Mouse (Mus musculus) lung, adult 2 months (tissue): ENCODE results near the gene Mblac2.

ENCODE experiments used
- CTCF ChIP-seq: fragments of 200-500 bp; IDR thresholded peaks from 2 replicates; pipeline ENCODE4 v1.5.1; 2011; ENCODE audit warnings: mild to moderate bottlenecking, low read length, control low read depth; ENCODE audit not compliant: insufficient read depth
- POLR2A ChIP-seq: fragments of 200-500 bp; IDR thresholded peaks from 2 replicates; pipeline ENCODE4 v1.6.1; 2011; ENCODE audit warnings: low read depth, mild to moderate bottlenecking, control low read depth, low read length, borderline replicate concordance; ENCODE audit errors: extremely low read depth

GRCm38 (mm10) chr13:81675333-81675732 is 35.8 kb upstream of the Mblac2 start:
- TF ChIP-seq POLR2A (no peak), CTCF (no peak)
